Mouse (Mus musculus) cortical plate, adult 2 months (tissue): ENCODE measurements around the gene Il4ra.

Experiments used
- CTCF ChIP-seq: fragments of 200-500 bp; IDR thresholded peaks from 2 replicates; pipeline ENCODE4 v1.5.1; 2011; ENCODE audit warnings: mild to moderate bottlenecking, control low read depth, low read length; ENCODE audit not compliant: insufficient read depth; ENCODE audit errors: extremely low read depth
- POLR2A ChIP-seq: fragments of 200-500 bp; IDR thresholded peaks from 2 replicates; pipeline ENCODE4 v1.6.1; 2011; ENCODE audit warnings: mild to moderate bottlenecking, low read length, control low read depth; ENCODE audit not compliant: insufficient read depth; ENCODE audit errors: extremely low read depth

DNA sequence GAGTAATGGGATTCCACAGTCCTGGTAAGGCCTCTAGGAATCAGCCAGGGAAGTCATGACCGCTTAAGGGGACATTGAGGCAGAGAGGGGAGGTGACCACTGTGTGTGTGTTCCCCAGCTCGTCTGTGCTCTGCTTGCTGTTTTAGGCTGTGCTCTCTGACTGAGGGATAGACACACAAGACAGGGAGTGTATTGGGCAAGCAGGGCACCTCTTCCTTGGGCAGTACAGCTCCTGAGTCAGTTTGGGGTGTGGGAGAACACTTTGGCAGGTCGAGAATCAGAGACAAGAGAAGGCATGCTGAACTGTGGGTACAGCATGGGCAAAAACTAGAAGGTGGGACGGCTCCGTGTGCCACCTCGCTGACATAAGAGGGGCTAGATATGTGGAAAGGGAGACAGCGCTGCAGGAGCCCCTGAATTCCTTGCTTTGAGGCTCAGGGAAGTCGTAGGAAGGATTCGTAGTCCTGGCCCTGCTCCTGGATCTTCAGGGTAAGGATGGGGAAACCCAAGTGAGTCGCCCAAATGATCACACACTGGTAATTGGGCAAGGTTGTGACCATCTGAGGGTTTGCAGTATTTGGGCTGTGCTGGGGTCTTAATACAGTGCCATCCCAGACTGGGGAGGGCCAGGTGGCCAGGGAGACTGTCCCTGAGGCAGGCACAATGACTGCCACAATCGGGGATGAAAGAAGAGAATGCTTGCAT is 1.1 kb downstream of the Il4ra start:
- TF ChIP-seq CTCF (no peak), POLR2A (no peak)
